29 mouse cellular contexts compared by ENCODE assay signal in the genomic region with DNA sequence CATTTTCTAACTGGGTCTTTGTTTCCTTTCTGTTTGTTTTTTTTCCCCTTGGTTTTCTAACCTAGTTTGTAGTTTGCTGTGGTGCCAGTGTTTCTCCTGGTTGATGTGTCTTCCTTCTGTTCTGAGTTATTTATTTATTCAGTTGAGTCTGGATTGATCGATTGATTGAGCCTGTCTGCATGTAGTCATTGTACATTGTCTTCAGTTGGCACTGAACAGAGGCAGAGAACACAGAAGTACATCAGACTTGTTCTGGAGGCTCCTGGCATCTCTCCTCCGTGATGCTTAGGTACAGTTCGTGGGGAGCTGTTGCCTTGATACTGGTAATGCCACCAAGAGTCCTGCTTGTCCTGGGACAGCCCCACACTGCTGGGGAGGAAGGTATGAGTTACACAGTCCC. TPM values are rescaled to one million over a fixed set of nuclear protein-coding genes. Genes with fewer than 3 reads are reported as not detected.
DNase-seq lines count a peak whose midpoint lies in the region; ATAC-seq and TF ChIP-seq lines count a peak whose summit lies in the region.
"Had no signal": no experiment of that assay in that cellular context is flagged by ENCODE, and none has a peak within 500 bp of the region (broad histone marks: within the 10 kb centered on the region; RNA-seq: fewer than 3 reads in every experiment).

No protein-coding gene starts in this region.

- no peak for DNase-seq in liver, postnatal 0 days
- DNase-seq in heart, postnatal 14 days = no peak
- DNase-seq in embryonic facial prominence, embryonic 10.5 days (ENCODE audit: low spot score) = no peak
- DNase-seq: adrenal gland, postnatal 25 days; cerebellum, adult 18-20 months; cerebellum, postnatal 10 days; gastrocnemius, postnatal 25 days; heart, adult 2 months; kidney, adult 9 months; kidney, postnatal 10 days; left cerebral cortex, postnatal 4 days; lung, embryonic 14.5 days; retina, postnatal 1 day; right cerebral cortex, postnatal 14 days; spleen, adult 18-20 months; thymus, adult 18-20 months; thymus, postnatal 25 days had no signal

- ATAC-seq in intestine, embryonic 16.5 days = no peak
- no peak for ATAC-seq in intestine, embryonic 15.5 days
- ATAC-seq in liver, postnatal 0 days = no peak
- ATAC-seq: forebrain, embryonic 14.5 days; inflammation-experienced regulatory T-cells, adult 6 months; midbrain, embryonic 15.5 days had no signal

- no peak overlapping the region for H3K4me3 ChIP-seq in intestine, embryonic 16.5 days (ENCODE audit: low read length)
- H3K4me3 ChIP-seq in intestine, embryonic 15.5 days (replicated peaks) = no peak overlapping the region
- H3K4me3 ChIP-seq in E14TG2a.4 (replicated peaks; ENCODE audit: low read length) = peak overlapping the region; percentile 29; the same call in 1 of the 2 replicates
- no peak overlapping the region for H3K4me3 ChIP-seq in cortical plate, adult 2 months (ENCODE audit: insufficient read depth, low read length)
- no peak overlapping the region for H3K4me3 ChIP-seq in liver, postnatal 0 days (ENCODE audit: low read depth, low read length)
- H3K4me3 ChIP-seq in embryonic facial prominence, embryonic 10.5 days = no peak overlapping the region
- H3K4me3 ChIP-seq: heart, adult 2 months; heart, embryonic 12.5 days; hindbrain, embryonic 15.5 days; midbrain, embryonic 10.5 days; midbrain, embryonic 15.5 days; neural tube, embryonic 15.5 days had no signal

- peak overlapping the region; percentile 29; the same call in 1 of the 2 replicates for H3K9ac ChIP-seq in intestine, embryonic 16.5 days (ENCODE audit: low read depth, low read length)
- H3K9ac ChIP-seq in intestine, embryonic 15.5 days = no peak overlapping the region
- H3K9ac ChIP-seq in liver, postnatal 0 days (replicated peaks) = peak overlapping the region; percentile 35
- H3K9ac ChIP-seq: heart, embryonic 12.5 days; hindbrain, embryonic 15.5 days; lung, embryonic 14.5 days; midbrain, embryonic 15.5 days; neural tube, embryonic 15.5 days had no signal

- H3K36me3 ChIP-seq in intestine, embryonic 16.5 days (ENCODE audit: control insufficient read depth, insufficient read depth, low read length) = peaks cover 12% of the 10 kb centered on the region
- peaks cover 13% of the 10 kb centered on the region for H3K36me3 ChIP-seq in intestine, embryonic 15.5 days
- H3K36me3 ChIP-seq in E14TG2a.4 (ENCODE audit: insufficient read depth, low read length) = peaks cover 90% of the 10 kb centered on the region
- H3K36me3 ChIP-seq in liver, postnatal 0 days (replicated peaks; ENCODE audit: insufficient read depth, low read length) = peaks cover 24% of the 10 kb centered on the region
- H3K36me3 ChIP-seq in embryonic facial prominence, embryonic 10.5 days (replicated peaks) = peaks cover 56% of the 10 kb centered on the region

- H3K27me3 ChIP-seq in intestine, embryonic 16.5 days (replicated peaks; ENCODE audit: control insufficient read depth, insufficient read depth, low read length) = no peaks in the 10 kb centered on the region
- H3K27me3 ChIP-seq in intestine, embryonic 15.5 days (replicated peaks) = no peaks in the 10 kb centered on the region
- H3K27me3 ChIP-seq in E14TG2a.4 (ENCODE audit: insufficient read depth, low read length) = no peaks in the 10 kb centered on the region
- H3K27me3 ChIP-seq in liver, postnatal 0 days (ENCODE audit: insufficient read depth, low read length) = no peaks in the 10 kb centered on the region
- H3K27me3 ChIP-seq in embryonic facial prominence, embryonic 10.5 days (replicated peaks; ENCODE audit: low read depth, poor library complexity, severe bottlenecking) = no peaks in the 10 kb centered on the region
- H3K27me3 ChIP-seq: heart, embryonic 12.5 days; hindbrain, embryonic 15.5 days; midbrain, embryonic 15.5 days; neural tube, embryonic 15.5 days had no signal

- H3K4me1 ChIP-seq in intestine, embryonic 16.5 days (ENCODE audit: control insufficient read depth, insufficient read depth, low read length) = peaks cover 41% of the 10 kb centered on the region
- peaks cover 27% of the 10 kb centered on the region for H3K4me1 ChIP-seq in intestine, embryonic 15.5 days (replicated peaks)
- H3K4me1 ChIP-seq in E14TG2a.4 (replicated peaks; ENCODE audit: low read depth, low read length) = peaks cover 95% of the 10 kb centered on the region
- H3K4me1 ChIP-seq in cortical plate, adult 2 months (ENCODE audit: control insufficient read depth, insufficient read depth, low read length) = peaks cover 24% of the 10 kb centered on the region
- H3K4me1 ChIP-seq in liver, postnatal 0 days (ENCODE audit: insufficient read depth) = peaks cover 23% of the 10 kb centered on the region
- peaks cover 42% of the 10 kb centered on the region for H3K4me1 ChIP-seq in embryonic facial prominence, embryonic 10.5 days

- WGBS in intestine, embryonic 16.5 days = 83% methylated on average over 3 of the region's 3 CpGs
- 85% methylated on average over 3 of the region's 3 CpGs for WGBS in intestine, embryonic 15.5 days
- 64% methylated on average over 3 of the region's 3 CpGs for WGBS in liver, postnatal 0 days (ENCODE audit: insufficient replicate concordance)
- WGBS in embryonic facial prominence, embryonic 10.5 days = 80% methylated on average over 3 of the region's 3 CpGs

- intact Hi-C loops in heart, postnatal 14 days (cut with DNase I) = no loop called here

- no peak overlapping the region for H3K4me2 ChIP-seq in intestine, embryonic 16.5 days (ENCODE audit: low read depth, low read length)
- no peak overlapping the region for H3K4me2 ChIP-seq in intestine, embryonic 15.5 days (replicated peaks)
- H3K4me2 ChIP-seq in liver, postnatal 0 days (ENCODE audit: low read depth, low read length) = peak overlapping the region; percentile 8
- H3K4me2 ChIP-seq: heart, embryonic 12.5 days; hindbrain, embryonic 15.5 days; lung, embryonic 14.5 days; midbrain, embryonic 15.5 days; neural tube, embryonic 15.5 days had no signal

- no peaks in the 10 kb centered on the region for H3K9me3 ChIP-seq in intestine, embryonic 16.5 days (ENCODE audit: control insufficient read depth, low read length)
- no peaks in the 10 kb centered on the region for H3K9me3 ChIP-seq in intestine, embryonic 15.5 days
- H3K9me3 ChIP-seq in E14TG2a.4 (ENCODE audit: low read length) = no peaks in the 10 kb centered on the region
- H3K9me3 ChIP-seq in liver, postnatal 0 days (ENCODE audit: low read length) = no peaks in the 10 kb centered on the region
- H3K9me3 ChIP-seq in embryonic facial prominence, embryonic 10.5 days = no peaks in the 10 kb centered on the region
- H3K9me3 ChIP-seq: heart, embryonic 12.5 days; hindbrain, embryonic 15.5 days; midbrain, embryonic 10.5 days; midbrain, embryonic 15.5 days; neural tube, embryonic 15.5 days had no signal

- peak overlapping the region; percentile 93; the same call in 1 of the 2 replicates for H3K27ac ChIP-seq in intestine, embryonic 16.5 days (ENCODE audit: low read length)
- no peak overlapping the region for H3K27ac ChIP-seq in intestine, embryonic 15.5 days
- 0 out of 2 replicates have a peak overlapping the region, but pooled peaks have one; percentile 21 for H3K27ac ChIP-seq in cortical plate, adult 2 months (ENCODE audit: insufficient read depth, low read length)
- H3K27ac ChIP-seq in liver, postnatal 0 days (ENCODE audit: low read depth) = peak overlapping the region; percentile 91
- H3K27ac ChIP-seq in embryonic facial prominence, embryonic 10.5 days (replicated peaks) = no peak overlapping the region
- H3K27ac ChIP-seq: heart, adult 2 months; hindbrain, embryonic 15.5 days; midbrain, embryonic 10.5 days; midbrain, embryonic 15.5 days; neural tube, embryonic 15.5 days had no signal

- TF ChIP-seq POLR2A in cortical plate, adult 2 months (IDR thresholded peaks at IDR 0.05; ENCODE audit: extremely low read depth, insufficient read depth, low read length) = no peak

- TF ChIP-seq CTCF in E14TG2a.4 (conservative IDR thresholded peaks at IDR 0.05; ENCODE audit: low read length) = no peak
- no peak for TF ChIP-seq CTCF in cortical plate, adult 2 months (IDR thresholded peaks at IDR 0.05; ENCODE audit: extremely low read depth, insufficient read depth, low read length)
- TF ChIP-seq CTCF in liver, postnatal 0 days (IDR thresholded peaks at IDR 0.05; ENCODE audit: low read depth) = no peak

- no peak for TF ChIP-seq EP300 in liver, postnatal 0 days (IDR thresholded peaks at IDR 0.05; ENCODE audit: low read depth)

RNA-seq across cellular contexts. Expression of a gene that starts 7.7 kb away (rescaled TPM):
- 43.9 and 63.3 TPM in 2 replicates for polyA plus RNA-seq in intestine, embryonic 16.5 days (2015; fragmentation: Nextera tagmentation; extraction: Ambion mirVana)
- polyA plus RNA-seq in intestine, embryonic 15.5 days (2015; fragmentation: Nextera tagmentation; extraction: Ambion mirVana) = 82.6 and 94.5 TPM in 2 replicates
- 414 and 428 TPM in 2 replicates for polyA plus RNA-seq in cortical plate, adult 2 months (2012; rRNA removed)
- 31.7 and 32.3 TPM in 2 replicates for polyA plus RNA-seq in liver, postnatal 0 days (2015; fragmentation: Nextera tagmentation; extraction: Ambion mirVana)
- 100 to 1,000 TPM in 1 of 2 experiments, 10 to 100 TPM in 1; 96.8 to 103 TPM for total RNA-seq in heart, postnatal 14 days (2021)
- polyA plus RNA-seq in embryonic facial prominence, embryonic 10.5 days (2016; fragmentation: Nextera tagmentation; extraction: Ambion mirVana) = 42.0 and 47.3 TPM in 2 replicates

RNA-seq across cellular contexts. Expression of a gene that starts 24.0 kb away (rescaled TPM):
- polyA plus RNA-seq in intestine, embryonic 16.5 days (2015; fragmentation: Nextera tagmentation; extraction: Ambion mirVana) = 99.9 and 101 TPM in 2 replicates
- 95.5 and 104 TPM in 2 replicates for polyA plus RNA-seq in intestine, embryonic 15.5 days (2015; fragmentation: Nextera tagmentation; extraction: Ambion mirVana)
- 16.8 and 18.5 TPM in 2 replicates for polyA plus RNA-seq in cortical plate, adult 2 months (2012; rRNA removed)
- 18.8 and 23.9 TPM in 2 replicates for polyA plus RNA-seq in liver, postnatal 0 days (2015; fragmentation: Nextera tagmentation; extraction: Ambion mirVana)
- total RNA-seq in heart, postnatal 14 days (2021) = 1 to 10 TPM; 5.5 to 7.0 TPM
- 135 TPM in 2 replicates for polyA plus RNA-seq in embryonic facial prominence, embryonic 10.5 days (2016; fragmentation: Nextera tagmentation; extraction: Ambion mirVana)

RNA-seq across cellular contexts. Expression of a gene that starts 45.9 kb away (rescaled TPM):
- polyA plus RNA-seq in intestine, embryonic 16.5 days (2015; fragmentation: Nextera tagmentation; extraction: Ambion mirVana) = 15.4 and 18.6 TPM in 2 replicates
- 14.1 and 16.8 TPM in 2 replicates for polyA plus RNA-seq in intestine, embryonic 15.5 days (2015; fragmentation: Nextera tagmentation; extraction: Ambion mirVana)
- 2.1 and 2.9 TPM in 2 replicates for polyA plus RNA-seq in cortical plate, adult 2 months (2012; rRNA removed)
- 2.1 and 2.9 TPM in 2 replicates for polyA plus RNA-seq in liver, postnatal 0 days (2015; fragmentation: Nextera tagmentation; extraction: Ambion mirVana)
- 10 to 100 TPM; 12.1 to 16.2 TPM for total RNA-seq in heart, postnatal 14 days (2021)
- polyA plus RNA-seq in embryonic facial prominence, embryonic 10.5 days (2016; fragmentation: Nextera tagmentation; extraction: Ambion mirVana) = 3.4 and 4.0 TPM in 2 replicates

RNA-seq across cellular contexts. Expression of a gene that starts 49.0 kb away (rescaled TPM):
- 0.20 and 0.28 TPM in 2 replicates for polyA plus RNA-seq in intestine, embryonic 16.5 days (2015; fragmentation: Nextera tagmentation; extraction: Ambion mirVana)
- 0.44 and 0.46 TPM in 2 replicates for polyA plus RNA-seq in intestine, embryonic 15.5 days (2015; fragmentation: Nextera tagmentation; extraction: Ambion mirVana)
- polyA plus RNA-seq in cortical plate, adult 2 months (2012; rRNA removed) = 9.1 TPM in 2 replicates
- 0.08 and 0.09 TPM in 2 replicates for polyA plus RNA-seq in liver, postnatal 0 days (2015; fragmentation: Nextera tagmentation; extraction: Ambion mirVana)
- total RNA-seq in heart, postnatal 14 days (2021) = under 1 TPM in 1 of 2 experiments, not detected in 1; 0.02 TPM
- polyA plus RNA-seq in embryonic facial prominence, embryonic 10.5 days (2016; fragmentation: Nextera tagmentation; extraction: Ambion mirVana) = 0.24 and 0.32 TPM in 2 replicates
- polyA plus RNA-seq: heart, postnatal 0 days had no signal

Comparison
In these comparisons a context has a peak if more than half of its experiments do, and no peak if none do; other contexts are left out.
1. H3K27ac ChIP-seq: peak in intestine, embryonic 16.5 days (single experiment), cortical plate, adult 2 months (single experiment) and liver, postnatal 0 days (single experiment); none in intestine, embryonic 15.5 days (single experiment) and embryonic facial prominence, embryonic 10.5 days (single experiment).